Mouse (Mus musculus): Measurements from ENCODE around the gene Was.
"Not testable (repeated sequence)": the region's sequence is repeated elsewhere in the genome, so short reads cannot be mapped to it uniquely, and the experiment has no call there.

Gene Was

GRCm38 (mm10) chrX:8074430-8075014 is 15.8 kb downstream of the Was start, which contains the start of gene Suv39h1:
Gene Suv39h1, minus strand, starts transcription at chrX:8074760.
- DNase-seq (ENCODE audit: low spot score in 2 of 2) = peak; percentile 85 to 94

- DNase-seq (ENCODE audit: low spot score in 2 of 2) = peak; percentile 32 to 54
Measured at GRCm38 (mm10) chrX:8073881-8074429, 16.3 kb downstream of the Was start.

- no peak for DNase-seq (ENCODE audit: low spot score in 2 of 2)
Measured at GRCm38 (mm10) chrX:8069166-8069565, 21.1 kb downstream of the Was start.

GRCm38 (mm10) chrX:8051044-8051781 is 39.1 kb downstream of the Was start:
- not testable (repeated sequence) for DNase-seq (ENCODE audit: low spot score in 2 of 2)

GRCm38 (mm10) chrX:8033009-8033408 is 57.3 kb downstream of the Was start:
- peak in 1 of 2 experiments; percentile 3 for DNase-seq (ENCODE audit: low spot score in 2 of 2)

Data from thymus, postnatal 10 days (tissue).